Mouse (Mus musculus) embryonic facial prominence, embryonic 11.5 days (tissue): ENCODE measurements at regions not wholly inside any gene's neighbourhood (a gene's known extent, or its start where the extent isn't known, plus 50 kb on each side); places are given as distances from the start of the nearest gene placed in this dataset.

ENCODE experiments used
- ATAC-seq: fragments of 200-750 bp; cut with Nextera tagmentation; replicated peaks from 2 replicates; pipeline ENCODE4 v1.8.0; 2017; ENCODE audit warnings: low read depth; ENCODE audit not compliant: insufficient number of reproducible peaks, low FRiP score, low TSS enrichment
- DNase-seq: peaks from one replicate; pipeline ENCODE4 v3.0.0-alpha.2; 2015; ENCODE audit warnings: low spot score
- H3K27ac ChIP-seq: fragments of 300-500 bp; sonication (generic); replicated peaks from 2 replicates; pipeline ENCODE4 v1.5.1; 2014; ENCODE audit warnings: mild to moderate bottlenecking, low read depth, low read length, control low read depth
- H3K27me3 ChIP-seq: fragments of 300-500 bp; sonication (generic); 2 replicates; pipeline ENCODE4 v1.6.1; 2014; ENCODE audit warnings: mild to moderate bottlenecking, low read length, moderate library complexity, mixed read lengths; ENCODE audit not compliant: control insufficient read depth, insufficient read depth
- H3K36me3 ChIP-seq: fragments of 300-500 bp; sonication (generic); replicated peaks from 2 replicates; pipeline ENCODE4 v1.6.1; 2014; ENCODE audit warnings: low read depth, mild to moderate bottlenecking, low read length, moderate library complexity, mixed read lengths; ENCODE audit not compliant: control insufficient read depth, insufficient read depth
- H3K4me1 ChIP-seq: fragments of 300-500 bp; sonication (generic); 2 replicates; pipeline ENCODE4 v1.6.1; 2014; ENCODE audit warnings: low read length, mixed read lengths; ENCODE audit not compliant: control insufficient read depth, insufficient read depth
- H3K4me2 ChIP-seq: fragments of 300-500 bp; sonication (generic); 2 replicates; pipeline ENCODE4 v1.6.1; 2014; ENCODE audit warnings: low read depth, mild to moderate bottlenecking, control low read depth, low read length, moderate library complexity
- H3K4me3 ChIP-seq: fragments of 300-500 bp; sonication (generic); 2 replicates; pipeline ENCODE4 v1.5.1; 2014; ENCODE audit warnings: low read depth, low read length, control low read depth
- H3K9ac ChIP-seq: fragments of 300-500 bp; sonication (generic); replicated peaks from 2 replicates; pipeline ENCODE4 v1.6.1; 2014; ENCODE audit warnings: mild to moderate bottlenecking, control low read depth, low read length
- H3K9me3 ChIP-seq: fragments of 300-500 bp; sonication (generic); replicated peaks from 2 replicates; pipeline ENCODE4 v1.6.1; 2016; ENCODE audit warnings: mild to moderate bottlenecking, low read length, inconsistent platforms, mixed read lengths; ENCODE audit not compliant: control insufficient read depth
- WGBS: fragments of 180-500 bp; shearing (Covaris S2); extraction: QIAGEN DNeasy Blood & Tissue Kit; methylation state at CpG from one replicate; pipeline ENCODE4 v1.1.7; 2014; 5-methylcytosine and 5-hydroxymethylcytosine counted together

DNA sequence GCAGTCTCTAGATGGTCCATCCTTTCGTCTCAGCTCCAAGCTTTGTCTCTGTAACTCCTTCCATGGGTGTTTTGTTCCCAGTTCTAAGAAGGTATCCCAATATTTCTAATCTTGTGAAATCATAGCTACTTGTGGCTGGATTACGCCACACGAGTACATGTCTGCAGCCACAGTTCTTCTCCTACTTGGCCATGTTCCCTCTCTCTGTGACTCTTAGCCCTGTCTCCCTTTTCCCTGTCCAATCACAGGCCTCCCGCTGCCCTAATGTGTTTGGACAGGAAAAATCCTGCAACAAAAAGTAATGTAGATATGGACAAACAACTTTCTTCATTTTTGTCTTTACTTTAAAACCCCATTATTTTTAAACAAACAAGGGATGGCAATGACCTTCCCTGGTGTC is 104.7 kb downstream of the Zfp330 start:
- H3K36me3 ChIP-seq = no peaks in the 10 kb centered on the region
- 93% methylated on average over 4 of the region's 4 CpGs for WGBS
- H3K4me2 ChIP-seq = no peak overlapping the region
- H3K9me3 ChIP-seq = no peaks in the 10 kb centered on the region
- no peak for ATAC-seq
- H3K27ac ChIP-seq = no peak overlapping the region
- no peak for DNase-seq
- no peaks in the 10 kb centered on the region for H3K4me1 ChIP-seq
- no peaks in the 10 kb centered on the region for H3K27me3 ChIP-seq
- no peak overlapping the region for H3K4me3 ChIP-seq
- no peak overlapping the region for H3K9ac ChIP-seq

DNA sequence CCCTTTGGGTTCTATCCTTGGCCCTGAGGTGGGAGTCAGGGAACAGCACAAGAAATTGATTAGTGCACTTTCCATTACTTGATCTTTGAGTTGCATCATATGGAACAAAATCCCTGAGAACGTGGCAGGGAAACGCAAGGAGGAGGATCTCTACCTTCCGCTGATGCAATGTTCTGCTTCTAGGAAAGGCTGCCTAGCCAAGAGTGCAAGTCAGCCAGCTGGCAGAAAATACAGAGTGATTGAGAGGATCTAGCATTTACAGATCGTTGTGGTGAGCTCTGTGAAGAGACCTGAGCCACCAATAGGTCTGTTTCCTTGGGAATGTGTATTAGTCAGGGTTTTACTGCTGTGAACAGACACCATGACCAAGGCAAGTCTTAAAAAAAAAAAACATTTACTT is 108.8 kb downstream of the Zfp330 start:
- no peak overlapping the region for H3K27ac ChIP-seq
- DNase-seq (no peak), ATAC-seq (no peak)
- H3K4me2 ChIP-seq = no peak overlapping the region
- no peak overlapping the region for H3K4me3 ChIP-seq
- no peaks in the 10 kb centered on the region for H3K36me3 ChIP-seq
- H3K4me1 ChIP-seq = no peaks in the 10 kb centered on the region
- no peak overlapping the region for H3K9ac ChIP-seq
- H3K9me3 ChIP-seq = no peaks in the 10 kb centered on the region
- 91% methylated on average over 4 of the region's 4 CpGs for WGBS
- no peaks in the 10 kb centered on the region for H3K27me3 ChIP-seq

DNA sequence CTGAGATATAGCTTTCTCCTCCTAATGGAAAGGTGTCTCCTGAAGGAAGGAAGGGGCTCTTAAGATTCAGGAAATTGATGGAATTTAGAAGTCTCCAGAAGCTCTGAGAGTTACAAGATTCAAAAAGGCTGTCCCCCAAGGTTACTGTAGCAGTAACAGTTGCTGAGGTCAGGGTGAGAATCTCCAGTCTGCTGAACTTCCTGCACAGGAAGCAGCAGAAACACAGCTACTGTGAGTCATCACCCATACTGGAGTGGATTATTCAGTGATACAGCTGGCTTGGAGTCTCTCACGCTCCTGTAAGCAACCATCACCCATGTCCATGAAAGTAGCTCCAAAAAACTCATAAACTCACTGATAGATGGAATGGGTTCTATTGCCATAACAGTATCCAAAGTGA is 133.5 kb downstream of the Zfp330 start:
- Histone ChIP-seq H3K36me3 (no peaks in the 10 kb centered on the region), H3K4me1 (no peaks in the 10 kb centered on the region), H3K9me3 (no peaks in the 10 kb centered on the region), H3K4me3 (no peak overlapping the region), H3K4me2 (no peak overlapping the region), H3K9ac (no peak overlapping the region), H3K27ac (no peak overlapping the region), H3K27me3 (no peaks in the 10 kb centered on the region)
- WGBS = 85% methylated on average over 1 of the region's 1 CpGs
- DNase-seq (no peak), ATAC-seq (no peak)

DNA sequence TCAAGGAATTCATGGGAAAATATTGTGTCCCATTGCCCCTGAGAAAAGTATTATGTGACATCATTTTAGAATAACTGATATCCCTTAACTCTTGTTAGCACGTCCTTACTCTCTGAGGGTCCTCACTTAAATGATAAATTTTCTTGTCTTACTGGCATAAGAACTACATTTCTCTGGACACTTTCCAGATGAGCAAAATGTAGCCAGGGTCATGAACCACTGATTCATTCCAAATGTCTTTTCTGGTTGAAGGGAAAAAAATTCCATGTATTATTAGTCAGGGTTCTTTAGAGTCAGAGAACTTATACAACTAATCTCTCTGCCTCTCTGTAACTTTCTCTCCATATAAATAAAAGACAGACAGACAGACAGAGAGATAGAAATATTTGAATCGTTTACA is 143.5 kb downstream of the Zfp330 start:
- ATAC-seq (no peak), DNase-seq (peak; percentile 12)
- H3K4me3 ChIP-seq = no peak overlapping the region
- H3K4me1 ChIP-seq = no peaks in the 10 kb centered on the region
- H3K27me3 ChIP-seq = no peaks in the 10 kb centered on the region
- no peak overlapping the region for H3K9ac ChIP-seq
- WGBS = 59% methylated on average over 2 of the region's 2 CpGs
- H3K36me3 ChIP-seq = no peaks in the 10 kb centered on the region
- H3K27ac ChIP-seq = no peak overlapping the region
- H3K9me3 ChIP-seq = no peaks in the 10 kb centered on the region
- H3K4me2 ChIP-seq = no peak overlapping the region

DNA sequence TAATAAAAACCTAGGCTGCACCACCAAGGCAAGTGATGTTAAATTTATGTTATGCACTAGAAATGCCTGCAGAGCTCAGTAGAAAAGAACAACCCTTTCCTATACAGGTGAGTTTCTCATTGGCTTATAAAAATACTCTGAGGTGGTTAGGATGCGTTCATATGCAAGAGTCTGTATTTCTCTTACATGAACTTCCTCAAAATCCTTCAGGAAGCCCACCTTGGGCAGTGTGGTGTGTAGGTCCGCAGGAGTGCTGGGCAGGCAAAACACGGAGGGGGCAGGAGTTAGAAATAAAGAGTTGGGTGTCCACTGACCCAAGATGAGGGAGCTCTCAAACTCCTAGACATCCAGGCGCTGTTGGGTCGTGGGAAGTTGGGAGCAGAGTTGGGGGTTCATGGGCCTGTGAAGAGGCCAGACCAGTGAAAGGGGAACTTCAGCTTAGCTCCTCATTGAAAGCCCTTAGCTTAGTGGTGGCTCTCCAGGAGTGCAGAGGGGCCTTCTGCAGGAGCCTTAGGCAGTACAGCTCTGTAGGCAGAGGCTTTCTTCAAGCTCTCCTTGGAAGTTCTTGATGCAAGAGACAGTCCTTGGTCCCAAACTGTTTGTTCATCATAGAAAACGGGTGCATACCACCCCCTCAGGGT is 150.0 kb downstream of the Zfp330 start:
- no peaks in the 10 kb centered on the region for H3K27me3 ChIP-seq
- ATAC-seq = no peak
- H3K9ac ChIP-seq = no peak overlapping the region
- H3K4me1 ChIP-seq = no peaks in the 10 kb centered on the region
- no peaks in the 10 kb centered on the region for H3K36me3 ChIP-seq
- H3K4me2 ChIP-seq = no peak overlapping the region
- H3K9me3 ChIP-seq = no peaks in the 10 kb centered on the region
- DNase-seq = no peak
- no peak overlapping the region for H3K27ac ChIP-seq
- WGBS = 82% methylated on average over 6 of the region's 6 CpGs
- no peak overlapping the region for H3K4me3 ChIP-seq

DNA sequence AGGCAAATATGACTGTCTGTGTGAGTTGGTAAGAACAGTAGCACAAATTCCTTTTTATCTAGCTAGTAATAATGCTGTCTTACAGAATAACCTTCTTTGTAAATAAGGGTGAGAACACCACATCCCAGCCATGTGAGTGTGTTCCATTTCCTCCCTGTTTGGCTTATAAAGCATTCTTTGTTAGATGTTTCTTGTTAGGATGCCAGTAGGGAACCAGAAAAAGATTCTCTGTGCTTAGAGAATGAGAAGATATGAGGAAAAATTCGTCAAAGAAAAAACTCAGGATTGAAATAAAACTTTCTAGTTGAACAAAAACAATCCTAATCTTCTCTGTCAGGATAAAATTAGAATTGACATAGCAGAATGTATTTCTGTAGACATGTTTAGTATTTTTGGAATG is 155.3 kb downstream of the Zfp330 start:
- DNase-seq (no peak), ATAC-seq (no peak)
- Histone ChIP-seq H3K4me1 (no peaks in the 10 kb centered on the region), H3K9ac (no peak overlapping the region), H3K4me2 (no peak overlapping the region), H3K27ac (no peak overlapping the region), H3K9me3 (no peaks in the 10 kb centered on the region), H3K4me3 (no peak overlapping the region), H3K27me3 (no peaks in the 10 kb centered on the region), H3K36me3 (no peaks in the 10 kb centered on the region)
- 41% methylated on average over 1 of the region's 1 CpGs for WGBS

DNA sequence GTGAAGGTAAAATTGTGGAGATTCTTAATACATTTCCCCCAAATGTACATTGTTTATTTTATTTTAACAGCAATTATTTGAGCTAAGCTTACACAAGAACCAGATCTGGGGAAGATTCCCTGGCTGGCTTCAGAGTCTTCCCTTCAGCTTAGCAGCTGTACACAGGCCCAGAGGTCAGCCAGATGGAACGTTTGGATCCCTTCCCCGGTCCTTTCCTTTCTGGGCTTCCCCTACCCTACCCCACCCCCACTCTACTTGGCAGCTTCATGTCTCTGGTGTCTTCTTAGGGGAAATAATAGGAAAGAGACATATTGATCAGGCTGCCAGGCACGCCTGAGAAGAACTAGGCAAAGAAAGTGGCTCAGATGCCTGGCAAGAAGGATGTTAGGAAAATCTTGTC is 172.4 kb downstream of the Zfp330 start:
- Histone ChIP-seq H3K9ac (no peak overlapping the region), H3K27me3 (no peaks in the 10 kb centered on the region), H3K27ac (no peak overlapping the region), H3K9me3 (no peaks in the 10 kb centered on the region), H3K36me3 (no peaks in the 10 kb centered on the region), H3K4me1 (no peaks in the 10 kb centered on the region), H3K4me3 (no peak overlapping the region), H3K4me2 (no peak overlapping the region)
- ATAC-seq = no peak
- WGBS = 36% methylated on average over 3 of the region's 3 CpGs
- DNase-seq = no peak

DNA sequence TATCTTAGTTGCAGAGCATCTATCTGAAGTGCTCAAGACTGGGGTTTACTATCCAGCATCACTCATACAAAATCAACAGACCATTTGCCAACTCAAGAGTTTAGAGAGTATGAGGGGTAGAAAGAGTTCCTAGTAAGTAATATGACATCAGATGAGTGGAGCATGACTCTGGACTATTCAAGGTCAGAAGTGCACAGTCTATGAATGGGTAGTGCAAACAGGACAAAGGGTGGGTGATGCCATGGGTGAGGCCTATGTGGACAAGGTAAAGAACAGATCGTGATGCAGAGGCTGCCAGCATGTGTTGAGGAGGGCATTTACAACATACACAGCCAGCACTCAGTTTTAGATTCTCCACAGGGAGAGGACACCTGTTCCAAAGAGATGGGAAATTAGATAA is 170.4 kb upstream of the Il15 start:
- DNase-seq = no peak
- H3K4me1 ChIP-seq = no peaks in the 10 kb centered on the region
- H3K36me3 ChIP-seq = no peaks in the 10 kb centered on the region
- H3K27ac ChIP-seq = no peak overlapping the region
- H3K9me3 ChIP-seq = no peaks in the 10 kb centered on the region
- no peak overlapping the region for H3K9ac ChIP-seq
- H3K4me2 ChIP-seq = no peak overlapping the region
- no peak for ATAC-seq
- H3K27me3 ChIP-seq = no peaks in the 10 kb centered on the region
- WGBS = 100% methylated on average over 1 of the region's 1 CpGs
- no peak overlapping the region for H3K4me3 ChIP-seq
